Comparison of ENCODE assay signal across 18 mouse cellular contexts in genomic region chr4:124781361-124781760, GRCm38 (mm10).
"Had no signal": no experiment of that assay in that cellular context is flagged by ENCODE, and none has a peak within 500 bp of the region (broad histone marks: within the 10 kb centered on the region; RNA-seq: fewer than 3 reads in every experiment).

No protein-coding gene starts in this region.

- H3K4me3 ChIP-seq: limb, embryonic 12.5 days; limb, embryonic 15.5 days; megakaryocyte, embryonic 14.5 days; midbrain, embryonic 10.5 days; midbrain, embryonic 13.5 days; myocyte; neural tube, embryonic 13.5 days had no signal

- H3K4me1 ChIP-seq: limb, embryonic 12.5 days; limb, embryonic 15.5 days; midbrain, embryonic 10.5 days; midbrain, embryonic 13.5 days; neural tube, embryonic 13.5 days had no signal

- H3K27me3 ChIP-seq: limb, embryonic 12.5 days; limb, embryonic 15.5 days; megakaryocyte, embryonic 14.5 days; midbrain, embryonic 13.5 days; neural tube, embryonic 13.5 days had no signal

- ATAC-seq: liver, postnatal 0 days; lung, postnatal 0 days; midbrain, embryonic 13.5 days; midbrain, embryonic 16.5 days had no signal

- H3K27ac ChIP-seq: limb, embryonic 12.5 days; limb, embryonic 15.5 days; liver, embryonic 14.5 days; midbrain, embryonic 10.5 days; midbrain, embryonic 13.5 days; neural tube, embryonic 13.5 days had no signal

- DNase-seq: kidney, postnatal 14 days; kidney, postnatal 4 days; left cerebral cortex, postnatal 4 days; liver, postnatal 0 days; lung, embryonic 14.5 days; retina, postnatal 1 day; thymus, adult 18-20 months; thymus, postnatal 36 days had no signal
